Mouse (Mus musculus): Measurements from ENCODE around the gene Apoa1.

DNA sequence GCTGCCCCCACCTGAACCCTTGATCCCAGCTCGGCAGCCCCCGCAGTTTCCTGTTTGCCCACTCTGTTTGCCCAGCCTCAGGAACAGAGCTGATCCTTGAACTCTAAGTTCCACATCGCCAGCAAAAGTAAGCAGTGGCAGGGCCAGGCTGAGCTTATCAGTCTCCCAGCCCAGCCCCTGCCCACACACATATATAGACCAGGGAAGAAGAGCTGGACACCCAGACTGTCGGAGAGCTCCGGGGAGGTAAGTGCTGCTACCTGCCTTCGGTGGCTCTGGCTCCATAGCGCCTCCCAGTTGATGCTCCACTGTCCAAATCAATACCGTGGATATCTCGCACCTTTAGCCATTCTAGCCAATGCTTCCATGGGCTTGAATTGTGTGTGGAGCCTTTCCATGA is at the start of gene Apoa1:
- TF ChIP-seq CTCF (IDR thresholded peaks at IDR 0.05) (no peak), EP300 (IDR thresholded peaks at IDR 0.05) (no peak)
